Mouse (Mus musculus): ENCODE data around the gene Gucy2d.

The Gucy2d gene

DNA sequence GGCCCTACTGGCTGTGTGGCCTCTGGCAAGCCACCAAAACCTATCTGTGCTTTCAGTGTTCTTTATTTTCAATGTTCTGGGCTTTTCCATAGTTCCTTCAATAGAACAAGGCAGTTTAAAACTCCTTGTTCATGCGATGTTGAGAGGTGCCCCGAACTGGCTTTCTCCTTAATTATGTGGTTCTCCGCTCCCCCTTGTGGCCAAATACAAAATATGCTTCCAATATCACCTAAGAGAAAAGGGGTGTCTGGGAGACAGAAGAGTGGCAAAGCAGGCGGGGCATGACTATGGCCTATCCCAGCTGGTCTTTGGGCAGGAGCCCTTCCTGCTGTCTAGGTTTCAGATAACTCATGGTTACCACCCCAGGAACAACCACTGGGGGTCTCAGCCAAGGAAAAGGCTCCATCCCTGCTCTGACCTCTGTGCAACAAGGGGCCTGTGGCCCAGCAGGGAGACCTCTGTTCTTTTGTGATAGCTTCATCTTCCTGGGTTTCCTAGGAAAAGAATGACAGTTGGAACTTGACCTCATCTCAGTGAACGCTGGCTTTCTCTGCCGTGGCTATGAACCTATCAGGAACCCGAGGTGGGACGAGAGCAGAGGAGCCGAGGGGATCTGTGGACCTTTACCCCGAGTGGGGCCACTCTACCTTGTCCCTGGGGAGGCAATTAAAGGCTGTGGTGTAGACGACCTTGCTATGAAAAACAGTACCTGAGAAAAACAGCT, 7.5 kb downstream of the Gucy2d start:
- DNase-seq: peak; percentile 64 to 76

DNA sequence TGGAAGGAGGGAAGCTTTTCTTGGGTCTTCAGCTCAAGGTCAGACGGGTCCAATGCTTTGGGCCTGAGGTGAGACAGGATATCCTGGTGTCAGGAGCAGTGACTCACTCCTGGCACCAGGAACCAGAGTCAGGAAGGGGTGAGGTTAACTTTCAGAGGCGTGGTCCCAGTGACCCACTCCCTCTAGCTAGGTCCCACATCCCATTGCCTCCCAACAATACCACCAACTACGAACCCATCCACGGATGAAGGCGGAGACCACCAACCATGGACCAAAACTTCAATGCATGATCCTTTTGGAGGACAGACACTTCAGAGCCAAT, 8.1 kb downstream of the Gucy2d start:
- no peak for DNase-seq

DNA sequence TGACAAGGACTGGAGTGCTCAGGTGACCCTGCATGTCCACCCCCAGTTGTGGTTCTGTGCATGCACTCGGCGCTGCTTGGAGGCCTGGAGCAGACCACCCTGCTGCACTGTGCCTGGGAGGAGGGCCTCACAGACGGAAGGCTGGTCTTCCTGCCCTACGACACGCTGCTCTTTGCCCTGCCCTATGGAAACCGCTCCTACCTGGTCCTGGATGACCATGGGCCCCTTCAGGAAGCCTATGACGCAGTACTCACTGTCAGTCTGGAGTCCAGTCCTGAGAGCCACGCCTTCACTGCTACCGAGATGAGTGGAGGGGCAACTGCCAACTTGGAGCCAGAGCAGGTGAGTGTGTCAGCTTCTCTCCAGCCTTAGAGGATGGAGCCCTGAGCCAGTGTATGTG, 9.5 kb downstream of the Gucy2d start:
- no peak for DNase-seq

GRCm38 (mm10) chr7:98454397-98455120, 14.3 kb downstream of the Gucy2d start:
- DNase-seq: no peak

DNA sequence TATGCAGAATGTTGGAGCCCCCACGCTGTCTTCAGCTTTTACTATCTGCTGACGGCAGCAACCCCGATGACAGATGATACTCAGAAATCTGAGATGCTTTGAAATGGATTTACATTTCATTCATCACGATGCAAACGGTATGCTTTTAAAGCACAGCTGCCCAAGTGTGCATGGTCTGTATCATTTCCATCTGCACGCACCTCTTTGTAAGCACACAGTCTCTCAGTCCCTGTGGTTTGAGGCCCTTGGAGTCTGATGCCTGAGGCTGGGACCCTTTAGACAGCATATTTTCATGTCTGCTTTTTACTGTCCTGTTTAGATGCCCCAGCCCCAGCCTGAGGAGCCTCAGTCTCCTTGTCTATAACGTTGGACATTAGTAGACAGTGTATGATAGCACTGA, 20.1 kb downstream of the Gucy2d start:
- no peak for DNase-seq

DNA sequence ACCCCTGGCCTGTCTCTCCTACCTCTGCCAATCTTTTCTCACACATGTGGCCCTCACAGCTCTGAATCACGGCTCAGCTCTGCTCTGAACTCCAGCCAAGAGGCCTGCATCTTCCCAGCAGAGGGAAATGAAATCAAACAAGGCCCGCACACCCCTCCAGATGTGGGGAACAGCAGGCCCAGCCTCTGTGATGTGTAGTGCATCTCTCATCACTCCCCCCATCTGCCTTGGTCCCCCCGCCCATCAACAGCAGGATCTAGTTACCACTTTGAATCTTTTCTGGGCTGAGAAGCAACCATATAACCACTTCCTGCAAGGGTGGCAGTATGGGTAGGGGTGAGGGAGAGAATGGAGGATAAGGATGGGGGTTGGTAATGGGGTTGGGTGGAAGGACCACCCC, 28.9 kb downstream of the Gucy2d start:
- DNase-seq: no peak

DNA sequence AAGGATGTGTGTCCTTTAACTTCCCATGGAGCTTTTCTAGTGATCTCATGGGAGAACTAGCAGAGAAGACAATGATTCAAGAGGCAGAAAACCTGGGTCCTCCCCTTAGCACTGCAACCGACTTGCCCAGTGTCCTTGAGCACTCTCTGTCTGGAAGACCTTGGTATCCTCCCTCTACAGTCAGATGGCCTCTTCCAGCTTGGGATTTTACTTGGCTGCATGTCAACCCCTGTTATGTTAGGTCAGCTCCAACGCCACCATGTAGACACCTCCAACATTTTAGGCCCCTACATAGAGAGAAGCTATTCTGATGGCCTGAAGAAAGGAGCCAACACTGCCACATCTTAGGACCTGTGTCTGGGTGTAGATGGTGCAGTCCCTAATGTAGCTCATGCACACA, 32.3 kb downstream of the Gucy2d start:
- DNase-seq: no peak

- no peak for DNase-seq
Observed at GRCm38 (mm10) chr7:98474558-98474957, 34.3 kb downstream of the Gucy2d start.

- DNase-seq: peak; percentile 82 to 88
Observed at GRCm38 (mm10) chr7:98477153-98477552, 36.9 kb downstream of the Gucy2d start.

DNA sequence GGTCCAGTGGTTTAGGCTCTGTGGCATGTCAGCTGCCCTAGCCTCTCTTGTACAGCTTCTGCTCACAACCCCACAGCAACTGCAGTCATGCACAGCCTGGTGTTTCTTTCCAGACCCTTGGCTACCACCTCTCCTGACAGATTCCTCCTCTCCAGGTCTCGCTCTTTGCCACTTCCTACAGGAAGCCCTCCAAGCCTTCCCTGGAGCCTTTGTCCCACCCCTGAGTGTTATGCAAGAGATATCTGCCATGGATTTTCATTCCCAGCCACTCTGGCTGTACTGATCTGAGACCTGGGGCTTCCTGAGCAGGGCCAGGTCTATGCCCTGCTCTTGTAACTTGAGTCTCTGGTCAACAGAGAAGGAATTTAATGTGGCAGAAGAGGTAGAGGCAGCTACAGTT, 40.3 kb downstream of the Gucy2d start:
- no peak for DNase-seq

DNA sequence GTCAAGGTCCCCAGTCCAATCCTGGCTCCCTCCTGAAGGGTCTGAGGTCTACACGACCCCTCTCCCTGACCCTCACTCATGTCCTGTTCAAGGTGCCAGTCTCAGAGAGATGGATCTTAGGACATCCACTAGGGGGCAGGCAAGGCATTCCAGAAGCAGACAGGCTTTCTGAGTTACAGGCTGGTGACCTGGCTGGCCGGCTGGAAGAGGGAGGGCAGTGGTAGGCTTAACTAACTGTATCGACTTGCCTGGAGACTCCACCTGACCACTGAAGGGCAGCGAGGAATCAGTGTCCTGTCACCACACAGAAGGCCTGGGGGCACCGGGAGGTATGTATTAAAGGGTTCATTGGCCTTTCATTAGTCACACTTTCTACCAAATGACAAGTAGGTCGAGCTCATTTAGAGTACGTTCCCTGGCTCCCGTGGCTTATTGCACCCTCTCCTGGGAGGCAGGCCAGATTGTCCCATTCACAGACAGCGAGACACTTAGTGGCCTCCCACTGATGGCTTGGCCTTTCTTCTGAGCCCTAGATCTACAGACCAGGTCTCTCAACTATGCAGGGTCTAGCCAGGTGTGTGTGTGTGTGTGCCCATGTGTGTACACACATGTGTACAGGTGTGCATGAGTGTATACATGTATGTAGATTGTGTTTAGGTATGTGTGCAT, 41.0 kb downstream of the Gucy2d start:
- peak; percentile 94 to 96 for DNase-seq

DNA sequence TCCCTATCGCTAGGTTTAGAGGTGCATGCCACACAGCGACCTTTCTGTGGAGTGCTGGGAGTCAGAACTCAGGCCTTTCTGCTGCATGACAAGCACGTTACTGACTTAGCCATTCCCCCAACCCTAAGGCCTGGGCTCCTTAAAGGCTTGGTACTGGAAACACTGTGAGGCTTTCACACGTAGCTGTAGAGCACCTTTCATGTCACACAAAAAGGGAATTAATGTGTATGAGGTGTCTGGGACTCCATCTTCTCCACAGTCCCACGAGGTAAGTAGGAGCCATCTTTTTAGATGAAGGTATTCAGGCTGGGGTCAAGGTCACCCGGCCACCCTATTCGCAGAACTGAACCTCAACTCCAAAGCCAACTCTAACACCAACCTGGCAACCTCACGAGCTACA, 41.6 kb downstream of the Gucy2d start:
- no peak for DNase-seq

DNA sequence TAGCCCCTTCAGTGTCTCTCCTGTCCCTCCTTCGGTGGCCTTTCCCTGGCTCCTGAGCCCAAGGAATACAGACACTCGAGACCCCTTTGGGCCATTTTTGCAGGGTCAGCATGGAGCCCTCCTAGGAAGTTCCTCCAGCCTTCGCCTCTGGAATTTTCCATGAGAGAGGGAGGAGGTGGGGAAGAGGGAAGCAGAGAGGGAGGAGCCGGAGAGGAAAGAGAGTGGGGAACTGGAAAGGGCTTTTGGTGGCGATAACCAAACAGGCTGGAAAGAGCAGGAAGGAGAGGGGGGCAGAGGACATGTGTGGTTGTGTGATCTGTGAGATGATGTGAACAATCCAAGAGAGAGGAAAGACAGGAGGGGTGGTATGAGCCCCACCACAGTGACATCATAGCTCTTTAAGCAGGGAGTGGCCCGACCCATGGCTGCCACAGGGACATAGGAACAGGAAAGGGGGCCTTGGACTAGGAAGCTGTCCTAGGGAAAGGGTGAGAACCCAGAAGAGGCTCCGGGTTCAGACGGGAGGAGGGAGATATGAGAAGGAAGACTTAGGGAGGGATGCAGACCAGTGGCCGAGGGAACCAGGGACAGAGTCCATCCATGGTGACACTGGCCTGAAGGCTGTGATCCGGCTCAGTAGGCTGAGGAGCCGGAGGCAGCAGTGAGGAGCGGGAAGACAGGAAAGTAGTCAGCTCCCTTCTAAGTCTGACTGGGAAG, 42.5 kb downstream of the Gucy2d start:
- DNase-seq: no peak

DNA sequence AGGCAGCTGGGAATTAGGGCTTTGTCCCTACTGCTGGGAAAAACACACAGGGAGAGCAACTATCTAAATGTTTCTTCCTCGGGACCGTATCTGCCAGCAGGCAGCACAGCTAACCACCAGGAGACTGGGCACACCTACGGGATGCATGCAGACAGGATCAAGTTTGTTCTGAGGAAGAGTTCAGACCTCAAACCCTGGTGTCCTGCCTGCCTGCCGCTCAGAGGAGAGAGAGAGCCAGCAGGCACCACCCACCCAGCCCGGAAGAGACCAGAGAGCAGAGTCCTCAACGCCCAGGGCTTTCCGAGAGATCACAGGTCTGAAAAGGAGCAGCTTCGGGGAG, 43.0 kb downstream of the Gucy2d start:
- no peak for DNase-seq

DNA sequence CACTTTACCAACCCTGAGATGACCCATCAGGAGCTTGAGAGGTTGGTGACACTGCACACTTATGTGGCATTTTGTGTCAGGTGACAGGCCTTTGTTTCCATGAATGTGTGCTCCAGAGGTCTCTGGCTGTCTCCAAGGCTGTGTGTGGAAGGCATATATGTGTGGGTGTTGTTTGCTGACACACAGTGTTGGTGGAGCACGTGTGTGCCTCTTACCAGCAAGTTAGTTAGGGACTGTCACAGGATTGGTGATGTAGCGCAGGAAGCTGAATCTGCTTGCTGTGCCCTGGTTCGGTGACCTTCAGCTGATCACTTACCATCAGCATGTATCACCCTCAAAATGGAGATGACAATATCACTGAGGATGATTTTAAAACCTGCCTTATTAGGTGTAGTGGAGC, 44.7 kb downstream of the Gucy2d start:
- DNase-seq: no peak

DNA sequence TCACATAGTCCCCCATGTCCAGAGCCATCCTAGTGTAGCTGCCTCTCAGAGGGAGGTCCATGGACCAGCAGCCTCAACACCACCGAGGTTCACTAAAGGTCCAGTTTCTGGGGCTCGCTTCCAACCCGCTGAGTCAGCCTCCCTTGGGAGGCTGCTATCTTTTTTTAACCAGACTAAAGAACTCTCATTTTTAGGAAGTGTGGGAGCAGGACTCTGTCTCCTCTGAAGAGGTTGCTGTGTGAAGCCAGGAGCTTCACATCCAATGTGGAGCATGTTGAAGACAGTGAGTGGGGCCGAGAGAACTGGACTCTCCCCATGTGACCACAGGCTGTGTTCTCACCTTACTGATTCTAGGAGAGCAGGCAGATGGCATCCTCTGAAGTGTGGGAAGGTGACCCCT, 45.3 kb downstream of the Gucy2d start:
- no peak for DNase-seq

DNA sequence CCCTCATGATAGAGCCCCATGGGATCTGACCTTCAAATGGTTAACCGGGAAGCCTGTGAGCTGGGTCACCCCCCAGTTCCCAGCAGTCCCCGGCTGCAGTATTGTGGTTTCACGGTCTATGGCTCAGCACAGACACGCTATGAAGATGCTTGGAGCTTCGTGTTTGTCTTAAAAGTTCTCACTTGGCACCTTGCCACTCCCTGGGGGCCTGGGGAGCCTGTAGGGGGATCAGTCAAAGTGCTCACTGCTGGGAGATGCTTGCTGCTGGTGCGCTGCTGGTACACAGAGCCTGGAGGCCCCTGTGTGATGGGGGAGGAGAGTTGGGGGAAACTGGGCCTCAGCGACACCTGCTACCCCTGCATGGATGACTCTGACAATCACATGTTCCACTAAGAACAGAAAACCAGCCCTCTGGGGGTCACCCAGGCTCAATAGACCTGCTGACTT, 46.3 kb downstream of the Gucy2d start:
- no peak for DNase-seq

DNA sequence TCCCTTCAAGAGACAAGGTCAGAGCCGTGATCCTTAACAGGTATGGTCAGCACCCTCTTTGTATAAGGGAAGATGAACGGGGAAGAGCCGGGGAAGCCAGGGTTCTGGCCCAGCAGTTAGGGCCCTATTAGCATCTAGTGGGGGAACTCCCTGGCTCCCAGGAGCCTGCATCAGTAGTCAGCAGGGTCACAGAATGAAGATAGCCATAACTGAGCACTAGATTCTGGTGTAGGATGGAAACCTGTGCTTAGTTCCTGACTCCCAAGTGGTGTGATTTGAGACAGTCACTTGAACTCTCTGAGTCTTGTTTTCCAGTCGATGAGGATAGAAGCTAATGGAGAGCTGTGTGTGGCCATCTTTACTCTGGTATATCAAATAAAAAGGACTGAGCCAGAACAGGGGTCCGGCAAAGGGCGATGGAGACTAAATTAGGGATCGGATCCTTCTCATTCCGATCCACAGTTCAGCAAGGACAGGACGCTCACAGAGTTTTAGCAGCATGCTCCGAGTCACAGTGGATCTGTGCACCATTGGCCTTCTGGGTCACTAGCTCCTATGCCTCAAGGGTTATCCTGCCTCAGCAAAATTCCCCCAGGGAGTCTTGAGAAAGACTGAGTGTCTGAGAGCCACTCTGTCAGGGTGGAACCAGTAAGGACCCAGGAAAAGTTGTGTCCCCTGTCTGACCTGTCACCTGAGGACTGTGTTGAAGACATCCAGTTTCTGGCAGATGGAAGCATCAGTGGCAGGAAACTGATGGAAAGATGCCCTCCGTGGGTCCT, 47.2 kb downstream of the Gucy2d start:
- DNase-seq: no peak

DNA sequence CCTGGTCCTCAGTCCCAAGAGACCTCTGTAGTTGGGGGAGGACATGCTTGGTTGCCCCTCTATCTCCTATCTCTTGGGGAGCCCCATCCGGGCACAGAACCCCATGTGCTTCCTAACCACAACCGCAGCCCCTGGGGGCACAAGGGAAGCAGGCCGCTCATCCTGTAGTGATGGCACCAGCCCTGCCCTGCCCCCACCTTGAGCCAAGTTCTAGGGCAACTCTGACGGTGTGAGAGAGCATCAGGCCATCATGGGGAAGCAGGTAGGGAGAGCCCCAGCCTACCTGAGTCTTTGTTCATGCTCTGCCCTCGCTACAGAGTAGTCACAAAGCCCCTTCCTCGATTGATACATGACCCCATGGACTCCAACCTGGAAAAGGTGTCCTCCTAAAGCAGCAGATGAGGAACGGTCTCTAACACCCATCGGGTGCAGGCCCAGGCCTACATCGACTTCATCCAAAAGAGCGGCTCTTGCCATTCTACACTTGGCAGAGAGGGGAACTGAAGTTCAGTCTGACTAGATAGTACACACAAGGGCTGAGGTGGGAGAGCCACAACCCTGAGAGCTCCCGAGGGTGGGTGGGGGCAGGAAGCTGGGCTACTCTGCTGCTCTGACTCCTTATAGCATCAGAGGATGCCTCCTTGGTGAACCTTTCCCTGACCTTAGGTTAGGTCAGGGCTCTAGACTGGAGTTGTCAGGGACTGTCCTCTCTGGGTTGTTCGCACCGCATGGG, 48.3 kb downstream of the Gucy2d start:
- DNase-seq: no peak

DNA sequence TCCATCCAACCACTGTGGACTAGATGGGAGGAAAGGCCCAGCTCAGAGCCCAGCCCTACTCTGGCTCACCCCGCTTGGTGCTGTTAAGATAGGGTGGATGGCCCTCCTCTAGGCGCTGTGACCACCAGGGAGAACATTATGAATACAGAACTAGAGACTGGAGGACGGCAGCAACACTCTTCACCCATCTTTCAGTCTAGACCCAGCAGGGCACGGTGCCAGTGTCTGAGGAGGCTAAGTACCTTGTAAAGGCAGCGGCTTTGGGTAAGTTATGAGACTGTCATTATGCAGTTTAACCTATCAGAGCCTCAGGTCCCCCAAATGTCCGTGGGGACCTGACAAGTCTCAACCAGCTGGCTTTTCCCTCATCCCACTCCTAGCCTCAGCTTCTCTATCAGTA, 48.9 kb downstream of the Gucy2d start, which contains the start of gene Lrrc32:
Gene Lrrc32 (plus strand): TSS at position 153 of the 400 bp plus-strand sequence.
- peak; percentile 53 to 54 for DNase-seq

GRCm38 (mm10) chr7:98489623-98490084, 49.4 kb downstream of the Gucy2d start:
- peak; percentile 85 to 86 for DNase-seq

DNA sequence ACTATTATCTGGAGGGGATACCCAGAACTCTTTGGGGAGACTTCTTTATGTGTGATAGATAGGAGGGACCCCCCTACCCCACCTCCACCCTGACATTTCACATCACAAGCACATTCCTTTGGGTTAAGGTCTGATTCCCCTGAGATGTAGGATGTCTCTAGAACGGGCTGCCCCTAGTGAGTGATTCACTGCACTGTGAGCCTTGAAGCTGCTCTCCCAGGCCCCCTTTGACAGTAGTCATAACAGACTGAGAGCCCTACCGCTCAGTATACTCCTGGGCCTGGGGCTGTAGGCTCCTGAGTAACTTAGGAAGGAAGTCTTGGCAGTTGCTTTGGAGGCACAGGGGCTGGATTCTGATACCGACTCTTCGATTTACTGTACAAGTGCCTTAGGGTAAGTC, 50.1 kb downstream of the Gucy2d start:
- DNase-seq: no peak

All from cerebellum, postnatal 10 days (tissue).